Mouse (Mus musculus): ENCODE results near the gene Larp1b. TPM values are rescaled to one million over a fixed set of nuclear protein-coding genes. Genes with fewer than 3 reads are reported as not detected.
A peak's percentile ranks its signal among the peaks of the same experiment; 100 is the strongest.
"Not testable (repeated sequence)": the region's sequence is repeated elsewhere in the genome, so short reads cannot be mapped to it uniquely, and the experiment has no call there.

Larp1b gene
- 0.78 and 1.3 TPM in 2 replicates for polyA plus RNA-seq (2016; fragmentation: Nextera tagmentation; extraction: Ambion mirVana)

GRCm38 (mm10) chr3:40949170-40949902, at the start of gene Larp1b:
TSS of gene Larp1b (plus strand) at chr3:40949828.
- peak; percentile 98 for DNase-seq (ENCODE audit: low spot score)
- H3K27ac ChIP-seq, result peak within 1 kb of the TSS; percentile 77
- WGBS, result 1% methylated on average over 66 of the region's 66 CpGs

GRCm38 (mm10) chr3:40902443-40902842, 47.2 kb upstream of the Larp1b start, which contains the start of gene 1700034I23Rik:
TSS of gene 1700034I23Rik (minus strand) at chr3:40902543.
- not testable (repeated sequence) for H3K27ac ChIP-seq; H3K27me3 ChIP-seq (ENCODE audit: low read depth, poor library complexity, severe bottlenecking); H3K4me1 ChIP-seq; H3K36me3 ChIP-seq; DNase-seq (ENCODE audit: low spot score); H3K4me3 ChIP-seq; H3K9me3 ChIP-seq (replicated peaks)
- WGBS, result 93% methylated on average over 8 of the region's 10 CpGs

More at GRCm38 (mm10) chr3:40949170-40949902, at the start of gene Larp1b:
- Histone ChIP-seq H3K4me3 (peak within 1 kb of the TSS; percentile 78), H3K4me1 (peaks cover 20% of the 10 kb centered on the region), H3K36me3 (no peaks in the 10 kb centered on the region), H3K9me3 (replicated peaks) (no peaks in the 10 kb centered on the region), H3K27me3 (ENCODE audit: low read depth, poor library complexity, severe bottlenecking) (peaks cover 51% of the 10 kb centered on the region)

GRCm38 (mm10) chr3:40938189-40938588, 11.4 kb upstream of the Larp1b start:
- Histone ChIP-seq H3K27me3 (ENCODE audit: low read depth, poor library complexity, severe bottlenecking) (no peaks in the 10 kb centered on the region), H3K4me3 (no peak overlapping the region), H3K27ac (no peak overlapping the region), H3K36me3 (no peaks in the 10 kb centered on the region), H3K4me1 (no peaks in the 10 kb centered on the region), H3K9me3 (replicated peaks) (no peaks in the 10 kb centered on the region)
- no peak for DNase-seq (ENCODE audit: low spot score)
- WGBS, result 89% methylated on average over 5 of the region's 5 CpGs

DNA sequence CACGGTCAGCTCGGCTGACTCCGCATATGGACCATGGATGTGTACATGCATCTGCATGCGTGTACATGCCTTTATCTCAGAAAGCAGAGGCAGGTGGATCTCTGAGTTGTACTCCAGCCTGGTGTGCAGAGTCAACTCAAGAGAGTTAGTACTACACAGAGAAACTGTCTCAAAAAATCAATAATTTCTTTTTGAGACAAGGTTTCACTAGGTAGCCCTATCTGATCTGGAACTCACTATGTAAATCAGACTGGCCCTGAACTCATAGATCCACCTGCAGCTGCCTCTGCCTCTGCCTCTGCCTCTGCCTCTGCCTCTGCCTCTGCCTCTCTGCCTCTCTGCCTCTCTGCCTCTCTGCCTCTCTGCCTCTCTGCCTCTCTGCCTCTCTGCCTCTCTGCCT, 11.0 kb upstream of the Larp1b start:
- H3K27me3 ChIP-seq (ENCODE audit: low read depth, poor library complexity, severe bottlenecking), result no peaks in the 10 kb centered on the region
- H3K36me3 ChIP-seq, result no peaks in the 10 kb centered on the region
- no peaks in the 10 kb centered on the region for H3K9me3 ChIP-seq (replicated peaks)
- 96% methylated on average over 4 of the region's 4 CpGs for WGBS
- H3K4me1 ChIP-seq, result no peaks in the 10 kb centered on the region
- no peak overlapping the region for H3K4me3 ChIP-seq
- H3K27ac ChIP-seq, result no peak overlapping the region
- DNase-seq (ENCODE audit: low spot score), result no peak

DNA sequence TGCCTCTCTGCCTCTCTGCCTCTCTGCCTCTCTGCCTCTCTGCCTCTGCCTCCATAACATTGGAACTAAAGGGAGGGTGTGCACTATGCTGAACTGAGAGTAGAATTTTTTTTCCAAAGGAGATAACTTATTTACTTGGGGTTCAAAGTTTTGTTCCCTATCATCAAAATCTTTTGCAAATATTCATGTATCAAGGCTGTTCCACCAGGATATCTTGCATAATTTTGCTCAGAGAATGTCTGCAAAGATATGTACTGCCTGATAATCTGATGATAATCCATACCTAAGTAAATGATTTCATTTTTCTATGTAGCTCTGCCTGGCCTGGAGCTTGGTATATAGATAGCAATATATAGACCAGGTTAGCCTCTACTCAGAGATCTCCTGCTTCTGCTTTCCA, 10.6 kb upstream of the Larp1b start:
- Histone ChIP-seq H3K27ac (no peak overlapping the region), H3K36me3 (no peaks in the 10 kb centered on the region)

DNA sequence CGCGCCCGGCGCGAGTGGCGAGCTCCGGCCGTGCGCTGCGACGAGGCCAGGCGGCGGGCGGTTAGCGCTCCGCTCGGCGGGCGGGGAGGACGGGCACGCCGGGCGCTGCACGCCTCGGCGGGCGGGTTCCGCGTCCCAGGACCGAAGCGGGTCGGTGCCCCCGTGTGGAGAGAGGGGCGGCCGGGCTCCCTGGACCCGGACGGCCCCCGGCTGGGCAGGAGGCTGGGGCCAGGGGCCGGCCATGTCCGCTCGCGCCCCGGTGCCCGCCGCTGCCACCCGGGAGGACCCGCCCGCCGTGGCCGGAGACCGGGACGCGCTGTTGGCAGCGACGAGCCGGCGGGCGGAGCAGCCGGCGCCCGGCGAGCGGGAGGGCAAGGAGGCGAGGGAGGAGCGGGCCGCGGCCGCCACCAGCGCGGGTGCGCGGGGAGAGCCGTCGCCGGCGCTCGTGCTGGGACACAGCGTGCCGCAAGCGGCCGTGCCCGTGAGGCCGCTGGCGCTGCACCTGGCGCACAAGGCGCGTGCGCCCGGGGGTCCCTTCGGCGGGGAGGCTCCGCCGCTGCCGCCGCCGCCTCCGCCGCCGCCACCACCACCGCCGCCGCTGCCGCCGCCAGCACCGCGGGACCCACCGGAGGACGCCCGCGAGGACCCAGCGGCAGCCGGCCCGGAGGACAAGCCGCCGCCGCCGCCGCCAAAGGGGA, 424 bp downstream of the Larp1b start:
- peak; percentile 61 for DNase-seq (ENCODE audit: low spot score)
- peak overlapping the region; percentile 78 for H3K4me3 ChIP-seq
- H3K9me3 ChIP-seq (replicated peaks), result no peaks in the 10 kb centered on the region
- peak overlapping the region; percentile 77 for H3K27ac ChIP-seq
- 4% methylated on average over 102 of the region's 118 CpGs for WGBS
- H3K27me3 ChIP-seq (ENCODE audit: low read depth, poor library complexity, severe bottlenecking), result peaks cover 51% of the 10 kb centered on the region
- peaks cover 20% of the 10 kb centered on the region for H3K4me1 ChIP-seq
- no peaks in the 10 kb centered on the region for H3K36me3 ChIP-seq

More for the DNA sequence above, 10.6 kb upstream of the Larp1b start:
- Histone ChIP-seq H3K9me3 (replicated peaks) (no peaks in the 10 kb centered on the region), H3K4me1 (no peaks in the 10 kb centered on the region), H3K27me3 (ENCODE audit: low read depth, poor library complexity, severe bottlenecking) (no peaks in the 10 kb centered on the region), H3K4me3 (no peak overlapping the region)
- no peak for DNase-seq (ENCODE audit: low spot score)

- Histone ChIP-seq H3K27me3 (ENCODE audit: low read depth, poor library complexity, severe bottlenecking) (peaks cover 51% of the 10 kb centered on the region), H3K36me3 (no peaks in the 10 kb centered on the region), H3K27ac (peak overlapping the region; percentile 77), H3K9me3 (replicated peaks) (no peaks in the 10 kb centered on the region), H3K4me3 (peak overlapping the region; percentile 78), H3K4me1 (peaks cover 20% of the 10 kb centered on the region)
- WGBS, result 1% methylated on average over 43 of the region's 43 CpGs
- DNase-seq (ENCODE audit: low spot score), result peak; percentile 60
Observed at GRCm38 (mm10) chr3:40950601-40951201, 1.1 kb downstream of the Larp1b start.

- H3K27me3 ChIP-seq (ENCODE audit: low read depth, poor library complexity, severe bottlenecking), result peaks cover 51% of the 10 kb centered on the region
Observed at GRCm38 (mm10) chr3:40951365-40951764, 1.7 kb downstream of the Larp1b start.

GRCm38 (mm10) chr3:40952606-40953005, 3.0 kb downstream of the Larp1b start:
- Histone ChIP-seq H3K27me3 (ENCODE audit: low read depth, poor library complexity, severe bottlenecking) (peaks cover 51% of the 10 kb centered on the region), H3K4me1 (peaks cover 20% of the 10 kb centered on the region), H3K36me3 (no peaks in the 10 kb centered on the region), H3K27ac (no peak overlapping the region), H3K4me3 (no peak overlapping the region), H3K9me3 (replicated peaks) (no peaks in the 10 kb centered on the region)
- DNase-seq (ENCODE audit: low spot score), result no peak

More at GRCm38 (mm10) chr3:40951365-40951764, 1.7 kb downstream of the Larp1b start:
- H3K4me3 ChIP-seq, result peak overlapping the region; percentile 78
- DNase-seq (ENCODE audit: low spot score), result no peak
- H3K36me3 ChIP-seq, result no peaks in the 10 kb centered on the region
- no peaks in the 10 kb centered on the region for H3K9me3 ChIP-seq (replicated peaks)
- 15% methylated on average over 7 of the region's 7 CpGs for WGBS
- peaks cover 20% of the 10 kb centered on the region for H3K4me1 ChIP-seq
- no peak overlapping the region for H3K27ac ChIP-seq

DNA sequence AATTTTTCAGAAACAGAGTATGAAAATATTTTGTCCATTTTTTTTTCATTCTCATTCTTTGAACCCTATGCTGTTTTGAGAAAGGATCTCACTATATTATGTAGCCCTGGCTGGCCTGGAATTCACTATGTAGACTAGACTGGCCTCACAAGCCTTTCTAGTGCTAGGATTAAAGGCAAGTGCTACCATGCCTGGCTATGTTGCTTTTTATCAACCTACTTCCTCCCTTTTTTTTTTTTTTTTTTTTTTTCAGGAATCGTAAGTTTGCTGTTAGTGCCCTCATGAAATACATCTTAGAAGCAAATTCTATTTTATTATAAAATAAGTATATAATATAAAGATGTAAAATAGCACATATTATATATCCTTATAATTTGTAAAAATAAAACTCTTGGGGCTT, 5.2 kb downstream of the Larp1b start:
- Histone ChIP-seq H3K4me1 (peaks cover 13% of the 10 kb centered on the region), H3K36me3 (no peaks in the 10 kb centered on the region), H3K27ac (no peak overlapping the region), H3K27me3 (ENCODE audit: low read depth, poor library complexity, severe bottlenecking) (peaks cover 34% of the 10 kb centered on the region), H3K9me3 (replicated peaks) (no peaks in the 10 kb centered on the region), H3K4me3 (no peak overlapping the region)
- no peak for DNase-seq (ENCODE audit: low spot score)
- WGBS, result 87% methylated on average over 1 of the region's 1 CpGs

GRCm38 (mm10) chr3:40958831-40959230, 9.2 kb downstream of the Larp1b start:
- Histone ChIP-seq H3K4me3 (no peak overlapping the region), H3K4me1 (no peaks in the 10 kb centered on the region), H3K27ac (no peak overlapping the region), H3K27me3 (ENCODE audit: low read depth, poor library complexity, severe bottlenecking) (no peaks in the 10 kb centered on the region), H3K9me3 (replicated peaks) (no peaks in the 10 kb centered on the region), H3K36me3 (no peaks in the 10 kb centered on the region)
- no peak for DNase-seq (ENCODE audit: low spot score)

DNA sequence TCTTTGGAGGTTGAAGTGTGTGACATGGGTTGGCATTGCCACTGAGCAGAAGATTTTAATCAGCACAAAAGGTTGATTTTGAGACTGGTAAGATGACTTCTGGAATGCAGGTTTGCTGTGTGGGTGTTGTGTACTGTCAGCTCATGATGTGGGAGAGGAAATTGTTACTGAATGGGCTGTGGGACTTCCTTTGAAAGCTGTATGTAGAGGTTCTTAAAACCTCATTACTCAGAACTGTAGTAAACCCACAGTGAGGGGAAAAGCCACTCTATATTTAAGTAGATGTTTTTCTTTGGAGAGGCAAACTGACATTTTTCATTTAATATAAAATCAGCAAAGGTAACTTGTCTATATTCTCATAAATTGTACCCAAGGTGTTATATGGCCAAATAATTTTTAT, 31.1 kb downstream of the Larp1b start:
- Histone ChIP-seq H3K36me3 (no peaks in the 10 kb centered on the region), H3K4me1 (no peaks in the 10 kb centered on the region), H3K4me3 (no peak overlapping the region), H3K27me3 (ENCODE audit: low read depth, poor library complexity, severe bottlenecking) (no peaks in the 10 kb centered on the region), H3K27ac (no peak overlapping the region), H3K9me3 (replicated peaks) (no peaks in the 10 kb centered on the region)
- no peak for DNase-seq (ENCODE audit: low spot score)

DNA sequence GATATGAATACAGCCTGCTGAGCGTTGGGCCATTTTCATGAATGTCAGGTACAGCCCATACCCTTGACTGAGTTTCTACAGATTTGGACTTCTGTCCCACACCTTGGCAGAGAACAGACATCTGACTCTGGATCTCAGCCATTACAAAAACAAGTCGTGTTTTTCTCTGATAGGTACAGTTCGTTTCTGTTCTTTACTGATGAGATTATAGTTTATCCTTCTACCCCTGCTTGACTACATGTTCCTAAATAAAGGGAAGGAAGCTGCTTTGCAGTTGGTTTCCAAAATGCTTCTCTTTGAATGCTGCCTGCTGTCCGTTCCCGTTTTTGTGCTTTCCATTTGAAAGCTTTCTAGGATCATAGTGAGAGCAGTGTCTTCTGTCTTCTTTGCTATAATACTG, 37.9 kb downstream of the Larp1b start:
- Histone ChIP-seq H3K4me3 (no peak overlapping the region), H3K27ac (no peak overlapping the region), H3K27me3 (ENCODE audit: low read depth, poor library complexity, severe bottlenecking) (no peaks in the 10 kb centered on the region), H3K9me3 (replicated peaks) (no peaks in the 10 kb centered on the region), H3K36me3 (no peaks in the 10 kb centered on the region), H3K4me1 (no peaks in the 10 kb centered on the region)
- WGBS, result 86% methylated on average over 5 of the region's 5 CpGs
- DNase-seq (ENCODE audit: low spot score), result no peak
